Mouse (Mus musculus) embryonic facial prominence, embryonic 12.5 days (tissue): ENCODE measurements around the gene Atp6v1g2. TPM values are rescaled to one million over a fixed set of nuclear protein-coding genes. Genes with fewer than 3 reads are reported as not detected.

Experiments used
- ATAC-seq: fragments of 200-750 bp; cut with Nextera tagmentation; 2 replicates; pipeline ENCODE4 v1.8.0; 2017; ENCODE audit not compliant: insufficient number of reproducible peaks, insufficient read depth, low FRiP score, low TSS enrichment
- H3K27ac ChIP-seq: fragments of 300-500 bp; sonication (generic); 2 replicates; pipeline ENCODE4 v1.5.1; 2016; ENCODE audit warnings: mild to moderate bottlenecking
- H3K27me3 ChIP-seq: fragments of 300-500 bp; sonication (generic); 2 replicates; pipeline ENCODE4 v1.6.1; 2016; ENCODE audit warnings: mild to moderate bottlenecking, moderate library complexity
- H3K36me3 ChIP-seq: fragments of 300-500 bp; sonication (generic); 2 replicates; pipeline ENCODE4 v1.6.1; 2016; ENCODE audit warnings: mild to moderate bottlenecking
- H3K4me1 ChIP-seq: fragments of 300-500 bp; sonication (generic); 2 replicates; pipeline ENCODE4 v1.6.1; 2016
- H3K4me2 ChIP-seq: fragments of 300-500 bp; sonication (generic); replicated peaks from 2 replicates; pipeline ENCODE4 v1.6.1; 2016; ENCODE audit warnings: mild to moderate bottlenecking, moderate library complexity
- H3K4me3 ChIP-seq: fragments of 300-500 bp; sonication (generic); 2 replicates; pipeline ENCODE4 v1.5.1; 2016; ENCODE audit warnings: mild to moderate bottlenecking
- H3K9ac ChIP-seq: fragments of 300-500 bp; sonication (generic); 2 replicates; pipeline ENCODE4 v1.6.1; 2016; ENCODE audit warnings: mild to moderate bottlenecking, moderate library complexity
- H3K9me3 ChIP-seq: fragments of 300-500 bp; sonication (generic); 2 replicates; pipeline ENCODE4 v1.6.1; 2016; ENCODE audit warnings: mild to moderate bottlenecking, moderate library complexity
- WGBS: fragments of 180-500 bp; shearing (Covaris S2); methylation state at CpG from one replicate; pipeline ENCODE4 v1.1.7; 2016; 5-methylcytosine and 5-hydroxymethylcytosine counted together
- polyA plus RNA-seq: library from polyadenylated mRNA; unstranded; fragments of >200 nt; fragmentation: Nextera tagmentation; extraction: Ambion mirVana; gene quantifications from 2 replicates; pipeline ENCODE4 v1.2.1, GENCODE M21; 2016

Atp6v1g2 gene
- polyA plus RNA-seq, 1 experiment from 2014 or later = 4.5 TPM

GRCm38 (mm10) chr17:35261651-35262050 is 28.2 kb downstream of the Atp6v1g2 start:
- WGBS = 69% methylated on average over 13 of the region's 13 CpGs
- peaks cover 50% of the 10 kb centered on the region for H3K27me3 ChIP-seq
- no peak for ATAC-seq
- H3K27ac ChIP-seq = no peak overlapping the region
- H3K4me1 ChIP-seq = no peaks in the 10 kb centered on the region; the same call in 1 of the 2 replicates
- no peak overlapping the region for H3K4me2 ChIP-seq
- no peak overlapping the region for H3K9ac ChIP-seq
- H3K4me3 ChIP-seq = no peak overlapping the region
- H3K9me3 ChIP-seq = no peaks in the 10 kb centered on the region
- H3K36me3 ChIP-seq = no peaks in the 10 kb centered on the region

- Histone ChIP-seq H3K9ac (peak within 1 kb of the TSS; percentile 59), H3K27me3 (peaks cover 50% of the 10 kb centered on the region), H3K9me3 (no peaks in the 10 kb centered on the region), H3K4me1 (no peaks in the 10 kb centered on the region; the same call in 1 of the 2 replicates), H3K4me3 (peak within 1 kb of the TSS; percentile 61), H3K36me3 (no peaks in the 10 kb centered on the region), H3K27ac (no peak within 1 kb of the TSS), H3K4me2 (peak within 1 kb of the TSS; percentile 99)
- ATAC-seq = peak; percentile 86
- WGBS = under 1% methylated on average over 73 of the region's 73 CpGs
These were observed 29.4 kb downstream of the Atp6v1g2 start, which contains the start of gene H2-D1 for GRCm38 (mm10) chr17:35262664-35263522. Gene H2-D1, plus strand, starts transcription at chr17:35262730.

- H3K27ac ChIP-seq = no peak overlapping the region
- H3K4me3 ChIP-seq = peak overlapping the region; percentile 61
- no peaks in the 10 kb centered on the region for H3K36me3 ChIP-seq
- H3K4me1 ChIP-seq = no peaks in the 10 kb centered on the region; the same call in 1 of the 2 replicates
- no peaks in the 10 kb centered on the region for H3K9me3 ChIP-seq
- H3K9ac ChIP-seq = peak overlapping the region; percentile 59
- WGBS = 1% methylated on average over 31 of the region's 31 CpGs
- H3K4me2 ChIP-seq = peak overlapping the region; percentile 99
- H3K27me3 ChIP-seq = peaks cover 50% of the 10 kb centered on the region
- 0 out of 2 replicates have a peak, but pooled peaks have one; percentile 32 for ATAC-seq
These were observed 30.0 kb downstream of the Atp6v1g2 start for GRCm38 (mm10) chr17:35263523-35263883.

GRCm38 (mm10) chr17:35267399-35268086 is 34.1 kb downstream of the Atp6v1g2 start:
- no peaks in the 10 kb centered on the region; the same call in 1 of the 2 replicates for H3K4me1 ChIP-seq
- no peak overlapping the region for H3K4me3 ChIP-seq
- H3K4me2 ChIP-seq = no peak overlapping the region
- H3K9me3 ChIP-seq = no peaks in the 10 kb centered on the region
- no peak for ATAC-seq
- WGBS = 55% methylated on average over 1 of the region's 1 CpGs
- H3K27me3 ChIP-seq = peaks cover 30% of the 10 kb centered on the region
- H3K36me3 ChIP-seq = no peaks in the 10 kb centered on the region
- H3K27ac ChIP-seq = no peak overlapping the region
- H3K9ac ChIP-seq = no peak overlapping the region

GRCm38 (mm10) chr17:35269653-35270347 is 36.3 kb downstream of the Atp6v1g2 start:
- Histone ChIP-seq H3K27me3 (peaks cover 9% of the 10 kb centered on the region; the same call in 1 of the 2 replicates), H3K9me3 (no peaks in the 10 kb centered on the region), H3K4me3 (no peak overlapping the region), H3K4me1 (no peaks in the 10 kb centered on the region), H3K36me3 (no peaks in the 10 kb centered on the region), H3K4me2 (no peak overlapping the region), H3K27ac (no peak overlapping the region), H3K9ac (no peak overlapping the region)
- ATAC-seq = no peak
- WGBS = 30% methylated on average over 3 of the region's 3 CpGs

GRCm38 (mm10) chr17:35272249-35272648 is 38.8 kb downstream of the Atp6v1g2 start:
- Histone ChIP-seq H3K9ac (no peak overlapping the region), H3K4me2 (no peak overlapping the region), H3K27ac (no peak overlapping the region), H3K4me3 (no peak overlapping the region), H3K27me3 (peaks cover 17% of the 10 kb centered on the region), H3K4me1 (no peaks in the 10 kb centered on the region), H3K9me3 (no peaks in the 10 kb centered on the region), H3K36me3 (no peaks in the 10 kb centered on the region)
- 76% methylated on average over 3 of the region's 3 CpGs for WGBS
- no peak for ATAC-seq

GRCm38 (mm10) chr17:35274770-35275169 is 41.3 kb downstream of the Atp6v1g2 start:
- Histone ChIP-seq H3K9ac (no peak overlapping the region), H3K27ac (no peak overlapping the region), H3K9me3 (no peaks in the 10 kb centered on the region), H3K4me3 (no peak overlapping the region), H3K4me2 (no peak overlapping the region), H3K27me3 (peaks cover 17% of the 10 kb centered on the region), H3K36me3 (no peaks in the 10 kb centered on the region), H3K4me1 (no peaks in the 10 kb centered on the region)
- no peak for ATAC-seq
- 5% methylated on average over 11 of the region's 11 CpGs for WGBS

GRCm38 (mm10) chr17:35276304-35276864 is 42.9 kb downstream of the Atp6v1g2 start:
- 26% methylated on average over 13 of the region's 13 CpGs for WGBS
- Histone ChIP-seq H3K36me3 (no peaks in the 10 kb centered on the region), H3K9me3 (no peaks in the 10 kb centered on the region), H3K27ac (no peak overlapping the region), H3K4me3 (no peak overlapping the region), H3K27me3 (peaks cover 17% of the 10 kb centered on the region), H3K9ac (no peak overlapping the region), H3K4me1 (no peaks in the 10 kb centered on the region), H3K4me2 (no peak overlapping the region)
- no peak for ATAC-seq

GRCm38 (mm10) chr17:35278049-35278448 is 44.6 kb downstream of the Atp6v1g2 start:
- H3K9ac ChIP-seq = no peak overlapping the region
- no peaks in the 10 kb centered on the region for H3K36me3 ChIP-seq
- no peak for ATAC-seq
- H3K9me3 ChIP-seq = no peaks in the 10 kb centered on the region
- no peak overlapping the region for H3K27ac ChIP-seq
- H3K27me3 ChIP-seq = peaks cover 17% of the 10 kb centered on the region
- H3K4me3 ChIP-seq = no peak overlapping the region
- 81% methylated on average over 8 of the region's 8 CpGs for WGBS
- no peaks in the 10 kb centered on the region for H3K4me1 ChIP-seq
- H3K4me2 ChIP-seq = no peak overlapping the region

GRCm38 (mm10) chr17:35278957-35279688 is 45.7 kb downstream of the Atp6v1g2 start:
- no peaks in the 10 kb centered on the region for H3K4me1 ChIP-seq
- no peak overlapping the region for H3K4me3 ChIP-seq
- ATAC-seq = no peak
- WGBS = 84% methylated on average over 13 of the region's 13 CpGs
- H3K9ac ChIP-seq = no peak overlapping the region
- H3K27ac ChIP-seq = no peak overlapping the region
- H3K9me3 ChIP-seq = no peaks in the 10 kb centered on the region
- peaks cover 17% of the 10 kb centered on the region for H3K27me3 ChIP-seq
- H3K4me2 ChIP-seq = no peak overlapping the region
- H3K36me3 ChIP-seq = no peaks in the 10 kb centered on the region

GRCm38 (mm10) chr17:35280276-35280675 is 46.8 kb downstream of the Atp6v1g2 start:
- Histone ChIP-seq H3K4me1 (no peaks in the 10 kb centered on the region), H3K27me3 (peaks cover 15% of the 10 kb centered on the region), H3K9me3 (no peaks in the 10 kb centered on the region), H3K36me3 (no peaks in the 10 kb centered on the region), H3K9ac (no peak overlapping the region), H3K27ac (no peak overlapping the region), H3K4me3 (no peak overlapping the region), H3K4me2 (no peak overlapping the region)
- ATAC-seq = no peak
- WGBS = 78% methylated on average over 3 of the region's 3 CpGs
